Mouse (Mus musculus): ENCODE results near the gene Kremen2.

The Kremen2 gene

DNA sequence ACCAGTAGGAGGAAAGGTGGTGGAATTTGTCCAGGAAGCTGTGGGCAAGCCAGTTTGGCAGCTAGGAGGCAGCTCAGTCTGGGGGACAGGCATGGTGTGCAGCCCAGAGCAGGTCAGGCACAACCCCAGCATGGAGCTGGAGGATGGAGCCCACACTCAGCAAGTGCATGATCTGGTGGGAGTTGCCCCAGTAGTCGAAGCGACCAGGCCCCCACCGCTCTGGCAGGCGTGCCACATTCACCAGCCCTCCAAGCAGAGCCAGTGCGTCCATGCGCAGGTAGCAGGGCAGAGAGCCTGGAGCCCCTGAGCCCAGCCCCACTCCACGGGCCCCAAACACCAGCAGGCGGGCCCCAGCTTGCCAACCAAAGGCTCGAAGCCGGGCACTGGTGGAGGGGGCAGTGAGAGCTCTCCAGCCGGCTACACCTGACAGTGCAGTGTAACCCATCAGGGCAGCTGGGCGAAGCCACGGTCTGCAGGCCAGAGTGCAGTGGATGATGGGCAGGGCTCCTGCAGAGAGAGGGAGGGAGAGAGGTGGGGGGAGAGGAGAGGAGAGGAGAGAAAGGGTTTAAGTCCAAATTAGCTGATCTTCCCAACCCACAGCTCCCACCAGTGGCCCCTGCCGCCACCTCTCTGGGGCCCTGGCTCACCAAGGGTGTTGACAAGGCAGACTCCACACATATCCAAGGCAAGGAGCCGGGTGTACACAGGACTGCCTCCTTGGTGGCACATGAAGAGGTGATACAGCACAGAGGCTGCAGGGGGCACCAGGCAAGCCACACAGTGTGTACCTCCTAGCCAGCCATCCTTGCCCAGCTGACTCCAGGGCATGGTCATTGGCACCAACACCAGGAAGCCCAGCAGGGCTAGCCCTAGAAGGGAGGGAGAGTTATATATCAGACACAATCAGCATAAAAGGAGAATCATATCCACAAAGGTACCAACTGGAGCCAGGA is 7.9 kb downstream of the Kremen2 start:
- in situ Hi-C loops (cut with MboI) = no loop called here

DNA sequence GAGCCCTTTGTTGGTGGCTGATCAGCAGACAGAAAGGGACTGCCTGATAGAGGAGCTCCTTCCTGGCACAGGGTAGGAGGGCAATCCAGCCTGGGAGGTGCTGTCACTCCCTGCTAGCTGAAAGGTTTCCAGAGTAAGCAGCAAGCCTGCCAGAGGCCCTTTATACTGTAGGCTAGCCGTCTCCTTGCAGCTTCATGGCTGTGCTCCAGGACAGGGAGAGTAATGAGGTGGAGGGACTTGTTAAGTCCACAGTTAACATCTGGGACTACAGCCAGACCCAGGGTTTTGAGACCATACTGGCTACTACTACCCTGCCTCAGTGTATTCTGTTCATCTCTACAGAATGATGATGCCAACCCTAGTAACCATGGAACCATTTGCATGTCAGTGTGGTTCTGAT is 11.3 kb downstream of the Kremen2 start:
- in situ Hi-C loops (cut with MboI) = no loop called here

DNA sequence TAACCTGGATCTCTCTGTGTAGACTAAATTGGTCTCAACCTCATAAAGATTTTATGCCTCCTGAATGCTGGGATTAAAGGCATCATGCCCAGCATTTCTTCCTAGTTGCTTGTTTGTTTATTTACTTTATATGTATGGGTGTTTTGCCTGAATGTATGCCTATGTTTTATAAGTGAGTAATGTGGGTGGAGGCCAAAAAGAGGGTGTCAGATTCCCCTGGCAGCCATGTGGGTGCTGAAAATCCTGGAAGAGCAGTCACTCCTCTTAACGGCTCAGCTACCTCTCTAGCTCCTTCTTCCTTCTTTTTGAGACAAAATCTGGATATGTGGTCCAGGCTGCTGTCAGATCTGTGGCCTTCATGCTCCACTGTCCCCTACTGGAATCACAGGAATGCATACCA is 15.2 kb downstream of the Kremen2 start:
- in situ Hi-C loops (cut with MboI) = no loop called here

DNA sequence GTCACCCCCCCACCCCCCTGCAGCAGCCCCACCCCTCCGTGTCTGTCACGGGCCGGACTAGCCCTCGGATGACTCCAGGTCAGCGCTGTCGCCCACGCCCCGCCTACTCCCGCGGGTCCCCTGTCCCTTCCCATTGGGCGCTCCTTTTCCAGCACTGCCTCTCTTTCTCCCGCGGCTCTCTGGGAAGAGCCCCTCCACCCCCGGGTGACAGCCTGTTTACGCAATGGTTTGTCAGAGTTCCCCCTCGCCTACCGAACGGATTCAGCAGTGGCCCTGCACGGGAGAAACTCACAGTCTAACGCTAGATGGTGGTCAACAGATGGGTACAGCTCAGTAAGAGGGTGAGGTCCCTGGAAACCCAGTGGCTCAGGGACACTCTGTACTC is 18.9 kb downstream of the Kremen2 start:
- in situ Hi-C loops (cut with MboI) = no loop called here

DNA sequence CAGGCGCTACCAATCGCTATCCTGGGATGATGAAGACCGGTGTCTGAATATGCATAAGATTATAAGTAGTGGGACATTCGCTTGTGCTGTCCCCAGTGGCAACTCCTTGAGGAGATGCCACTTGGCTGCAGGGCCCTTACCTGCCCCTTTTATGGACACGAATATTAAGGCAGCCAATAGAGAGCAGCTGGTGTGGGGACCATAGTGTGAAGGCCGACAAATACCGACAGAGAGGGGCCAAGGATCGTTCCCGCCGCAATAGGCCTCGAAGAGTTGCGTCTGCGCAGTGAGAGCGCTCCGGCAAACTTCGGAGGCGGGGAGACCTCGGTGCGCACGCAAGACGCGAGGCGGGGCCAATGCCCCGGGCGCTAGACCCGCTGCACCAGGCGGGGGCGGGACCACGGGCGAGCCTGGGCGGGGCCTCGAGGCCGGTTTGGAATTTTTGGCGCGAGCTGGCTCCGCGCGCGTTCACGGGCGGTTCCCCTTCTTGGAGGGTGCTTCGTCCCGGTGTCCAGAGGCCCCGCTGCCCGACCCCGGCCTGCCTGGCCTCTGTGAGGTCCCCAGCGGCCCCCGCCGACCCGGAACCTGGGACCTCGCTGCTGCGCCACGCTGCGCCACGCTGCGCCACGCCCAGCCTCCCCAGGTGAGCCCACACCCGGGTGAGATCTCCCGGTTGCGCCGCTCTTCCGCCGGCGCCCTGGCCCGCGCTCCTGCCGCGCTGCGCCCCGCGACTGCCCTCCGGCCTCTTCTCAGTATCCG is 19.5 kb downstream of the Kremen2 start, which contains the start of gene Pkmyt1:
Gene Pkmyt1, plus strand, starts transcription at position 338 of the 759 bp plus-strand sequence.
- in situ Hi-C loops (cut with MboI) = no loop called here

DNA sequence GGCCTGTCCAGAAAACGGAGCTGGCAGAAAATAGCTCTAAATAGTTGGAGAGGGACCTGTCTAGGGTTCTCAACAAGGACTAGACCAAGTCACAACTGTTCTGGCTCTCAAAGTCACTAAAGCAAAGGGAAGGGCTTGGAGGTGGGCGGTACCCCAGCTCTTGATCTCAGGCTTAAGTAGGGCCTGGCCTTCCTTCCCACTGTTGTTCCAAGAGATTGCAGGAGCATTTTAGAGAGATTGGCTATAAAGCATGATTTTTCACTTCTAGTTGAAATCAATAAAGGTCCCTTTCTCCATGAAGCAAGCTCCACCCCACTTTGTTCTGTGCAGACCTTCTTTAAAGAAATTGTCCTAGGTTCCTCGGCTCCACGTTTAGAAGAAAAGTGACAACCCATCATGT is 20.2 kb downstream of the Kremen2 start:
- in situ Hi-C loops (cut with MboI) = no loop called here

DNA sequence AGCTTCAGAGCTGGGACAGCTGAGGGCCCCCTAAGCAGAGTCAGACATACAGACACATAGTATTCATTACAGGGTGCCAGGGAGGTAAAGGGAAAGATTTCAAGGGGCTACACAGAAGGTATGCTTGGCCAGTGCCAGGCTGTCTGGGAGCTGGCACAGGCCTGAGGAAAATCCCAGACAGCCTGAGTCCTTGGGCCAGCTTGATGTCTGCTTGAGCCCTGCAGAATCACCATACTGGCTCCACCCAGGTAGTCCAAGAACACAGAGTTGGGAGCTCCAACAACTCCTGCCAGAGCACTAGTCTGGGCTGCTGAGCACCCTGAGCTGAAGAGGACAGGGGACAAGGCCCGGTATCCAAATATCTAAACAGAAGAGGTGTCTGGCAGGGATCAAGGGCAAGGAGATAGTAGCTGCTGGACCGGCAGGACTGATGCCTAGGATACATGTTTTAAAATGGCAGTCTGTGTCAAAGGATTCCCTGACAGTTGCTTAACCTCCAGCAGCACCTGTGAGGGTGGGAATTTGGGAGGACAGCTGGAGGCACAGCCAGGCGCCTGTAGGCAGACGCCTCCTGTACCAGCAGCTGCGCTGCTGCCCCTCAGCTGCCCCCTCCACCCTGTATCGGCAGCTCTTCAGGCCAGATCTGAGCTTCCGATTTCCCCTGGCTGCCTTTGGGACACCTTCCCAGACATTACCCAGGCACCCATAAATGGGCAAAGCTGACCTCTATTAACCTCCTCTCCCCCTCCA is 23.1 kb downstream of the Kremen2 start, which contains the start of gene 1520401A03Rik:
Gene 1520401A03Rik, minus strand, starts transcription at position 408 of the 750 bp plus-strand sequence.
- in situ Hi-C loops (cut with MboI) = no loop called here

DNA sequence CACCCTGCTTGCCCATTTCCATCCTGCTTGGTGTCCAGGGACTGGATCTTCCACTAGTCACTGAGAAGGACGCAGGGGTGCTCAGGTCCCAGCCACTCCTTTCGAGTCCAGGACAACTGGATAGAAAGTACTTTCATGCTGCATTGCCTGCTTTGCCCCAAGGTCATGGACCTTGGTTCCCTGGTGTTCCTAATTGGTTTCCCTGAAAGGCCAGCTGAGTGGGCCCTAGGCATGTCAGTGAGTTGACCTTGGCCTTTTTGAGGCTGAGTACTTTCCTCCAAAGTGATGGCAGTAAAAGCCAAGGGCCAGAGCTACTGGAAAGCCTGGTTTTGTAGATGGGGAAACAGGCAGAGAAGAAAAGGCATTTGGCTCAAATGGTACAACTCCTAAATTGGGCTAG is 23.7 kb downstream of the Kremen2 start:
- in situ Hi-C loops (cut with MboI) = no loop called here

DNA sequence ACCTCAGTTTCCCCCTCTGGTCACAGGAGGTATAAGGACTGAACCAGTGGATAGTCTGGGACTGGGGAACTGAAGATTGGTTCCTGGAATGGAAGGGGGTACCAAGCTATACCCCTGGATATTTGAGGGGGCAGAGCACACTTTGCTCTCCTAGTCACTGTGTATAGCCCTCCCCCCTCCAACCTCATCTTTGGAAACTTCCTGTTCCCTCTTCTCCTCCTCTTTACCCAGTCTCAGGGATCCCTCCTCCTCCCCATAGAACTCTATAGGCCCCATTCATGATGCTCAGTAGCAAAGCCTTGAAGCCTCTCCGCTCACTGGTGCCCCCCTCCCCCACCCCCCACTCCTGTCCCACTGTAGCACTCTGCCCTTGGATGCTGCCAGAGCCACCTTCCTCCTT is 26.2 kb downstream of the Kremen2 start:
- in situ Hi-C loops (cut with MboI) = loop anchor here (5.0 kb wide), 1 partner anchor 52 kb away; no protein-coding TSS in a partner anchor

DNA sequence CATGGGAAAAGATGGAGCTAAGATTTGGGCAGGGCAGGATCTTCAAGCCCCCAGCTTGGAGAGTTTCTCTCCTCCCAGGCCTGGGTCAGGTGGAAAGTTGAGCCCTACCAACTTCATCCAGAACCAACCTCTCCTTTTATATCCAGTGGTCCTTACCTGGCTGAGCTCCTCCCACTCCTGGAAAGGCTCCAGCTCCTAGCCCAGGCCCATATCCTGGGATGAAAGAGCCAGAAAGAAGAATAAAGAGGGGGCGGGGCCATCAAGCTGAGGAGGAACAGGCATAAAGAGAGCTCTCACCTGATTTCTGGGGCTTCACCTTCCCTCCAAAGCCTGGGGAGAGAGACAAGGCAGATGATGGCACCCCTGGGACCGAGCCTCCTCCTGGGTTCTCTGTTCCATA is 28.6 kb downstream of the Kremen2 start:
- in situ Hi-C loops (cut with MboI) = loop anchor here (5.0 kb wide), 1 partner anchor 50 kb away; no protein-coding TSS in a partner anchor

DNA sequence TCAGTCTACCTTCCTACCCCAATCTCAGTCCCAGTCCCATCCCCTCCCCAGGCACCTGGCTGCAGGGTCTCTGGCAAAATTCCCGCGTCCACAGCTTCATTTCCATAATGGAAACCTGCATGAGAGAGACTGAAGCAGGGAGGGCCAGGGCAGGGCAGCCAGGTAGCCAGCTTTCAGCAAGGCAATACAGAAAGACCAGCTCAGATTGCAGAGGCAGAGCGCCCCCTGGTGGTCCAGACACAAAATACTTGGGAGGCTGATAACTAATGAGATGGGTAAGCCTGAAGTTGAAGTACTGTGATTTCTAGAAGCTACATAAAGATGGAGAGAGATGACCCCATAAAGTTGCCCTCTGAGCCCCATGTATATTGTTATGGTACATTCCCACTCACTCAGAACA is 39.4 kb downstream of the Kremen2 start:
- in situ Hi-C loops (cut with MboI) = no loop called here

DNA sequence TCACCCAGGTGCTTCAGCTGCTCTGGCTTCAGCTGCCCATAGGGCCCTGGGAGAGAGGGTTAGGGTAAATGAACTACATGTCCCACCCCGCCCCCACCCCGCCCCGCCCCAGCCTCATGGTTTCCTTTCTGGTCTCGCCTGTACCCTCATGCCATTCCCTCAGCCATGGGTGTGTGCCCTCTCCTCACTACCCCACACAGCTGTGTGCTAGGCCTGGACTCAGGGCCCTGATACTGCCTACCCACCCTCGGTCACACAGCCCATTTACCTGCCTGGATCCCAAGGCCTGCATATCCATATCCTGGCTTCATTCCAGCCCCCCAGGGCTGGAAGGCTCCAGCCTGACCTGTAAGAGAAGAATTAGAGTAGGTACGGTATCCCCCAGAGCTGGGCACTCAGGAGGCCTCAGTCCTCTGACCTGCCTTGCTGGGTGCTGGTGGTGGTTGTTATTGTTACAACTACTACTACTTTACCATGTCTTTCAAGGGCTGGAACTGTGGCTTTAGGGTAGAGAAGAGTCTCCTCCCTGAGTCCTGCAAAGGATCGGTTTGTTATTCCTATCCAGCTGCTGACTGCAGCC is 40.0 kb downstream of the Kremen2 start:
- in situ Hi-C loops (cut with MboI) = no loop called here

DNA sequence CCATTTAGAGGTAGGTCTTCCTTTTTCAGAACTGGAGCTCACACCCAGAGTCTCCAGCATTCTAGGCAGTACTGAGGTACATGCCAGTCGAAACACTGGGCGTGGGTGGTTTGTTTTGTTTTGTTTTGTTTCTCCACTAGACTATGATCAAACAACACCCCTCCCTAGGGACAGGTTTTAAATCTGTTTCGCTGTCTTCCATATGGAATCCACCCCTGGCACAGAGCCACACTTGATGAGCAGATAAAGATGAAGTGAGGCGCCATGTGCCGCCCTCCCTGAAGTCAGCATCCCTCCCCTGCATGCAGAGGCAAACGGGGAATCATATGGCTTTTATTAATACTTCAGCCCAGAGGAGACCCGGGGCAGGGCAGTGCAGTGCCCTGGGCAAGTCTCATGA is 40.9 kb downstream of the Kremen2 start:
- in situ Hi-C loops (cut with MboI) = no loop called here

DNA sequence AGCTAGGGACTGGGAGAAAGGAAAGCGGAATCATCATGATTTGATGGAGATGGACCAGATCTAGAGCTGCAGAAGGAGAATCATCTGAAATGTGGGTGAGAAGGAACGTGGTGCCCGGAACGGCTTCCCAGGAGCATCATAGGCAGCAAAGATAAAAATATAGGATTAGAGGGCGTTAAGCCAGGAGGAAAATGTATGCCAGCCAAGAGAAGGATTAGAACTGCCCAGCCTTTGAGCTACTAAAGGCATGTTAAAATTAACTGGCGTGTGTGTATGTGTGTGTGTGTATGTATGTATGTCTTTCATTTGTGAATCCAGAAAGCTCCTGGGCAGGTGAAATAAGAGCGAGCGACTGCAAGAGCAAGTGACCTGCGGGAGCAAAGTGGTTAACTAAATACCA is 42.3 kb downstream of the Kremen2 start:
- in situ Hi-C loops (cut with MboI) = no loop called here

DNA sequence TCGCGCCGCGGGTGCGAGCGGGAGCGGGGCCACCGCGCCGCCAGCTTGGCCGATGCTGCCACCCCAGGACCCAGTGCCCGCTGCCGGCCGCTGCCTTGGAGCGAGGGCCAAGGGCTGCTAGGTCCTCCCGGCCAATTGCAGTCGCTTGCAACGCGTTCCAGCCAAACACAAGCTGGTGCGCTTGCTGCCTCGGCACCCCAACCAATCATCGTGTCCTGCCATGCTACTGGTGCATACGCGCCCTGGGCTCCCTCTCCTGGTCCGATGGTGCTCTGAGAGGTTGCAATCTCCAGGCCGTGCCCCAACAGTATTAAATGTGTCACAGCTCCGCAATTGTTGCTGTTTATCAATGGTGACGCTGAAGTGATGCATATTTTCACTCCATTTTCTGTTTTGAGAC is 45.6 kb downstream of the Kremen2 start:
- in situ Hi-C loops (cut with MboI) = no loop called here

DNA sequence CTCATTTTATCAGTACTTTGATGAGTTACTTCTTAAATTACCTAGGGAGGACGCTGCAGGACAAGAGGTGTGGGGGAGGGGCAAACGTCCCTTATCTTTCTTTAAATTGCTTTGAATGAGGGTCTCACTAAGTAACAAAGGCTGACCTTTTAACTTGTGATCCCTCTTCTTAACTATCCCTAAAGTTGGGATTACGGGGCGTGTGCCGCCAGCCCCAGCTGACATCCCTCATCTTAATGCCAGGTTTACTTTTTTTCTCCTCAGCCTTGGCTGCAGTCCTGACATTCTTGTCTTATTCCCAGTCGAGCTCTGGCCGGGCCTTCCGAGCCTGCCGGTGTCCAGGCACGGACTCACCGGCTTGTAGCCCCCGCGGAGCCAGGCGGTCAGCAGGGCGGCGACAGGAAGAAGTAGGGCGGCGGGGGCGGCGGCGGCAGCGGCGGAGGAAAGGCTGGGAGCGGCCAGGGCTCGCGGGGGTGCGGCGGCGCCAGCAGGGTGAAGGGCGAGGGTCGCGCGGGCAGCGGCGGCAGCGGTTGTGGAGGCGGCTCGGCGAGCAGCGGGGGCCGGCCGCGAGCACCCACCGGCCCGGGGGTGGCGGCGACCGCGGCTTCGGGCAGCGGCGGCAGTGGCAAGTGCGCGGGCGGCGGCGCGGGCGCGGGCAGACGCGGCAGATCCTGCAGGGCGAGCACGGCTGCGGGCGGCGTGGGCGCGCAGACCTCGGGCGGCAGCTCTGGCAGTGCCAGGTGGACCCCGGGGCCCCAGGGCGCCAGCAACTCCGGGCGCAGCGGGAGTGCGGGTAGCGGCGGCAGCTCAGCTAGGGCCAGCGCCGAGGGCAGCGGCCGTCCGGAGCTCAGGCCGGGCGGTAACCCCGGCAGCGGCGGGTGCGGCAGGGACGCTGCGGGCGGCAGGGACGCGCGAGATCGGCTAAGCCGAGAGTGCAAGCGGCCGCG is 46.2 kb downstream of the Kremen2 start:
- in situ Hi-C loops (cut with MboI) = no loop called here

DNA sequence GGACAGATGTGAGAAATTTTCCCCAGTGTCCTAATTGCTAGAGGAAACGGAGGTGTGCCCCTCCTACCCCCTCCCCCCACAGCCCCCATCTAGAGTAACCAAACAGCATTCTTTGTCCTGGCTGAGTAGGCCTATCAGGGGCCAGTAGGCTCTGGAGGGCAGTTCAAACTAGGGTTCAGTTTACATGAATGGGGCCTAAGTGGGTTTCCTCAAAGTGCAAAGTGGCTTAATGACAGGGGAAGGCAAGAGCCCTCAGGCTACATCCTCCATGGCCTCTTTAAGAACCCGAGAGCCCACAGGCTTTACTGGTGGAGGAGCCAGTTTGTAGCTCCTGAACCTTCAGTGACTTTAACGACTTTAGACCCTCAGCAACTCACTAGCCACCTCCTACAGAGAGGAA is 49.8 kb downstream of the Kremen2 start:
- in situ Hi-C loops (cut with MboI) = no loop called here

DNA sequence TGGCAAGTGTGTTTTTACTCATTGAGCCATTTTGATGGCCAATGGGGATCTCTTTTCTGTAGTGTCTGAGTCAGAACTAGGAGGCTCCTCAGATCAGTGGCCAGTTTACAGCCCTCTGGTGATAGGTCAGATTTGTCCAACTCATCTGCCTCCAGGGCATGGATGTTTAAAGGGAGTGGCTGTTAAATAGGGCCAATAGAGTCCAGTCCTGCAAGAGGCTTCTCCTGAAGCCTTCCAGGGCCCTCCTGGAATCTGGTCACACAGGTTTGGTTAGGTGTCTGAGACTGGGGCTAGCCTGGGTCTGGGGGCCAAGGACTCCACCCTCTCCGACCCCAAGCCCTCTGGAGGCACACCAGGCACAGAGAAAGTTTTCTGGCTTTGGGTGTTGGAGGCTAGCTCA is 51.1 kb downstream of the Kremen2 start:
- in situ Hi-C loops (cut with MboI) = no loop called here

All from mature B cell (primary cell).